In the genomic region with DNA sequence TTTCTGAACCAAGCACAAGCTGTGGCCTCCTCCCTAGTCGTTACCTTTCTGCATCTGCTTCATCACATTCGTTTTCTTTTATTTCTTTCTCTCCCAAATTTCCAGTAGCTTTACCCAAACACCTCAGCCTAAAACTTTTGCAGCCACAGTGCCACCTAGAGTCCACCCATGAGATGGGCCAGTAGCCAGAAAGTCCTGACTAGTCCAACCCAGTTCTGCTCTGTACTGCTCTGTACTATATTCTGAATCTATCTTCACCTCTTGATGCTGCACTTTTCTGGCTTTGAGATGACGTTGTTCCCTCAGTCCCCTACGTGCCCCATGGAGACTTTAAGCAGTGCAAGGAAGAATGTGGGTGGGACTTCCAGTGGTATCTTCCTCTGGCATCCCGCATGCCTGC, we compare ENCODE assay signal across 8 mouse cellular contexts.
A peak's percentile ranks its signal among the peaks of the same experiment; 100 is the strongest.
DNase-seq lines count a peak whose midpoint lies in the region; ATAC-seq and TF ChIP-seq lines count a peak whose summit lies in the region.

No protein-coding gene starts in this region.

- TF ChIP-seq CTCF in embryonic fibroblast, embryonic 13.5 days (IDR thresholded peaks at IDR 0.05; ENCODE audit: borderline replicate concordance, insufficient read depth, low read length), result peak; percentile 37; the same call in 1 of the 2 replicates

- no peak for TF ChIP-seq POLR2A in embryonic fibroblast, embryonic 13.5 days (IDR thresholded peaks at IDR 0.05; ENCODE audit: low read depth, low read length)

- no peak overlapping the region for H3K27ac ChIP-seq in embryonic fibroblast, embryonic 13.5 days (ENCODE audit: insufficient read depth, low read length)
- H3K27ac ChIP-seq in hindbrain, embryonic 11.5 days (ENCODE audit: low read depth, low read length), result no peak overlapping the region

- H3K36me3 ChIP-seq in hindbrain, embryonic 11.5 days (ENCODE audit: control insufficient read depth, insufficient read depth, low read length), result no peaks in the 10 kb centered on the region

- ATAC-seq in CD4-positive, CD25-positive, alpha-beta regulatory T cell, adult 4 months, result no peak
- peak; percentile 53; the same call in 1 of the 2 replicates for ATAC-seq in hindbrain, embryonic 11.5 days (ENCODE audit: low FRiP score)

- no peaks in the 10 kb centered on the region for H3K27me3 ChIP-seq in hindbrain, embryonic 11.5 days (ENCODE audit: control insufficient read depth, insufficient read depth, low read length)

- peak; percentile 23 for DNase-seq in CD4-positive, CD25-positive, alpha-beta regulatory T cell, adult 2 months (ENCODE audit: low read depth, low spot score)
- DNase-seq in adrenal gland, postnatal 10 days, result peak; percentile 82
- peak; percentile 61 for DNase-seq in hindbrain, embryonic 11.5 days (ENCODE audit: low spot score)
- DNase-seq in layer of hippocampus, adult 9-10 months (ENCODE audit: low spot score), result peak; percentile 53
- peak; percentile 73 for DNase-seq in lung, postnatal 14 days
- peak; percentile 72 for DNase-seq in right cerebral cortex, postnatal 4 days

- H3K4me2 ChIP-seq in hindbrain, embryonic 11.5 days (replicated peaks; ENCODE audit: low read depth, low read length), result no peak overlapping the region

- no peaks in the 10 kb centered on the region; the same call in 1 of the 2 replicates for H3K4me1 ChIP-seq in embryonic fibroblast, embryonic 13.5 days (ENCODE audit: control insufficient read depth, insufficient read depth, low read length)
- no peaks in the 10 kb centered on the region for H3K4me1 ChIP-seq in hindbrain, embryonic 11.5 days (replicated peaks; ENCODE audit: control insufficient read depth, insufficient read depth, low read length)

- H3K4me3 ChIP-seq in embryonic fibroblast, embryonic 13.5 days (ENCODE audit: insufficient read depth, low read length), result no peak overlapping the region
- H3K4me3 ChIP-seq in hindbrain, embryonic 11.5 days (ENCODE audit: low read depth, low read length), result no peak overlapping the region

- H3K9ac ChIP-seq in hindbrain, embryonic 11.5 days (ENCODE audit: low read depth, low read length), result no peak overlapping the region

- no peaks in the 10 kb centered on the region for H3K9me3 ChIP-seq in hindbrain, embryonic 11.5 days (ENCODE audit: control insufficient read depth, low read length)

- 22% methylated on average over 5 of the region's 5 CpGs for whole genome bisulfite sequencing in hindbrain, embryonic 11.5 days

Comparison
In these comparisons a context has a peak if more than half of its experiments do, and no peak if none do; other contexts are left out.
1. DNase-seq: peak in every context shown above with its lines; median percentile 82 in adrenal gland, postnatal 10 days; 73 in lung, postnatal 14 days; 72 in right cerebral cortex, postnatal 4 days; 61 in hindbrain, embryonic 11.5 days; 53 in layer of hippocampus, adult 9-10 months; 23 in CD4-positive, CD25-positive, alpha-beta regulatory T cell, adult 2 months.